Mouse (Mus musculus) hematopoietic stem cell, adult 5-6 weeks (primary cell): ENCODE data around the gene Bhlhe40. TPM values are rescaled to one million over a fixed set of nuclear protein-coding genes. Genes with fewer than 3 reads are reported as not detected.

Experiments used
- ATAC-seq, 2 experiments: fragments of 125-278 bp in 1 of 2; replicated peaks in 1 of 2; 2 replicates each; pipeline ENCODE4 v1.8.0; 2016 to 2017; ENCODE audit warnings: inconsistent platforms in 2 of 2, mild to moderate bottlenecking in 2 of 2, moderate number of reproducible peaks in 2 of 2, low read depth in 1 of 2, moderate TSS enrichment in 1 of 2; ENCODE audit not compliant: low FRiP score in 2 of 2, poor library complexity in 2 of 2, severe bottlenecking in 2 of 2, insufficient read depth in 1 of 2, low TSS enrichment in 1 of 2
- total RNA-seq: library from RNA; stranded (forward); fragments of 172-1452, 232-1000 nt; gene quantifications from 2 replicates; pipeline ENCODE4 v1.2.3, GENCODE M21; 2017

Bhlhe40 gene
- total RNA-seq, 1 experiment from 2014 or later, result 29.8 TPM

- no peak for ATAC-seq
Measured at GRCm38 (mm10) chr6:108703085-108703484, 42.7 kb downstream of the Bhlhe40 start.

GRCm38 (mm10) chr6:108704316-108705080 is 44.1 kb downstream of the Bhlhe40 start:
- peak in 1 of 2 experiments; percentile 41; a peak in 1 of 4 replicates for ATAC-seq

DNA sequence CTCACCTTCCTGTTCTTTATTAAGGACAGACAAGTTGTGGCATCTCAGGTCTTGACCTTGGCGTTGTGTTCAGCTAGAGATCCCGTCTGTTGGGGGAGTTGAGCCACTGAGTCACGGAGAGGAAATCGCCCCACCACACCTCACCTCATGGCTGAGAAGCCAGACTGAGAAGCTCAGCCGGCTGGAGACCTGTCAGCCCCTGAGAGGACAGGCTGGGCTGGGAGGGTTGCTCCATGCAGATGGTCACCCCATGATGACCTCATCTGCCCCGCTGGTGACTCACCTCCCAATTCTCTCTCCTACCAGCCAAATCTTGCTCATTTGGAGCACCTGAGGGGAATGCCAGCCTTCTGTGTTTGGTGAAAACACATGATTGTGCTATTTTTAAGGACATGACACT is 45.5 kb downstream of the Bhlhe40 start:
- no peak for ATAC-seq

GRCm38 (mm10) chr6:108706994-108707645 is 46.7 kb downstream of the Bhlhe40 start:
- ATAC-seq, result no peak

DNA sequence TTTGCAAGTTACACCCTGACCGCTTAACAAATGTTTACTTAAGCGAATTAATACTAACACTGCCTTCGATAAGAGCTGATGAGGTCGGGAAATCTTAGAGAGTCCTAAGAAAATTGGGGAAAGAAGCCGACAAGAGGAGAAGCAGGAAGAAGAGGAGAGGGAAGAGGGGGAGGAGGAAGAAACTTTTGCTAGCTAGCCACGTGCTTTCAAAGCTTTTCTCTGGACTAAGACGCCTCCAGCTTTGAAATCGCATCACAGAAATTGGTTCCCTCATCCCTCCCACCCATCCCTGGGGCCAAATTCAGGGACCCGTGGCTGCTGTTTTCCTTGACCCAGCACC is 48.7 kb downstream of the Bhlhe40 start:
- ATAC-seq, result no peak

DNA sequence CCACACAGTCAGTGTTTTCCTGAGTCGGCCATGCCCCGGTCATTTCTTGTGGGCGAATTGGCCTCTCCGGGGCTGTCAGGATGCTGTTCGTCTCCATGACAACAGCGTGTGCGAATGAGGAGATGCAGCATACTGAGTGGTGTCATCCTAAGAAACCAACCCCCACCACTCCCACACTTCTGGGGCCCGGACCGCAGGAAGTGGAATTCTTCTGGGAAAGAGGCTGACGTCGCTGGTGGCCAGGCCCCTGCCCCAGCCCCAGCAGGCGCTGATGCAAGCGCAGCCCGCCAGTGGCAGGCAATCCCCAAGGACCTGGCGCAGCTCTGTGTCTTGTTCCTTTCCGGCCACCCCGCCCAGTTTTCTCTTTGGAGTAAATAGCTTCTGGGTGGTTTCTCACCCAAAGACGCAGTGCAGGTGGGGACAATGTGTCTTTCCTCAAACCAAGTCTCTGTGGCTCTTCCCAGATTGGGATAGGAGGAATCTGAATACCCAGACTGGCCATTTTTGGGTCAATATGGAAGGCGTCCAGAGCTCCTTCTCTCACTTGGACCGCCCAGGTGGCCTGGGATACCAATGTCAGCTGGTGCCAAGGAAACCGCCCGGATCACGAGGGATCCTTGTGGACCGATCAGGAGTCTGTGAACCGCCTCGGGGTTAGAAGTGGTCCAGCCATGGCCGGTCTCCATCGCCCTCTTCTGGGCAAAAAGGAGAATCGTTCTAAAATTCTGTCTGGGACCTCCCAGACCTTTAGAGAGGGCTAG is 49.2 kb downstream of the Bhlhe40 start:
- peak; percentile 75 to 91 for ATAC-seq

DNA sequence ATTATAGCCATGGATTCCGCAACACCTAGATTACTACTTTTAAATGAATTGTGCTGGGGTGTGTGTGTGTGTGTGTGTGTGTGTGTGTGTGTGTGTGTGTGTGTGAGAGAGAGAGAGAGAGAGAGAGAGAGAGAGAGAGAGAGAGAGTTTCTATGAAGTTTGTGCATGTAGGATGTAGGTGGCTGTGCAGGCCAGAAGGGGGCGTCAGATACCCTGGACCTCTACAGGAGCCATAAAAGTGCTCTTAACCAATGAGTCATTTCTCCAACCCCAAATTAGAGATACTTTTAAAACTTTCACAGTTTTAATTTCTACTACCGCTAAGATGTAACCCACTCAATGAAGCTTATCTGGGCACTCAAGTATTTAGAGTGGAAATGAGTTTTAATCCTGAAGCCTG is 50.2 kb downstream of the Bhlhe40 start:
- no peak for ATAC-seq

DNA sequence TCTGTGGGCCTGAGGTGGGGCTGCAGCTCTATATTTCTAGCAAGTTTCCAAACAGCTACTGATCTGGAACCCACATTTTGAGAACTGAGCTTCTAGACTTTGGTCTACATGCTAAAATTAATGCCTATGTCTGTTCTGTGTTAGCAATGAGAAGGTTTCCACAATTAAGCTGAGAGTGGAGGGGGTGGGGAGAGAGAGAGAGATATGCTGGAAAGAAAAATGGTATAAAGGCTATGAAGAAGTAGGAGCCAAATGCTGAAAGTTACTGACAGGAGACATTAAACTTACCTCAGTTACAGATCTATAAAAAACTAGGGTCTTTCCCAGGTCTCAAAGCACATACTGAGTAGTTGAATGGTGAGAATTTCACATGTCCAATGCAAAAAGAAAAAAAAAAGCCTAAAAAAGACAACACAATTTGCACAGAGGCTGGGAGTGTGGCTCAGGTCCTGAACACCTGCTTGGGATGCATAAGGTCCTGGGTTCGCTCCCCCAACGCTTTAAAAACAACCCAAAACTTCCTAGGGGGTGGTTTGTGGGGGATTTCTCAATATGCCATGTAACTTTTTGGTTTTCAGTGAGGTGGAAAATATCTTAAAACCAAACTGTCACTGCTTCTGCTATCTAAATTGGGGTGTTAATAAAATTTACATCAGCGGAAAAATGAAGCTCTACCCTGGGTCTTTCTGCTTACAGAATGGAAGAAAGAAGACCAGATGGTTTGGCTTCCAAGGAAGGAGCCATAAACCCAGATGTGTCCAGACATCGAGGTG is 50.9 kb downstream of the Bhlhe40 start:
- no peak for ATAC-seq

GRCm38 (mm10) chr6:108712148-108712547 is 51.7 kb downstream of the Bhlhe40 start:
- ATAC-seq, result no peak

GRCm38 (mm10) chr6:108713175-108713974 is 52.9 kb downstream of the Bhlhe40 start:
- ATAC-seq, result no peak

Other genes with a start within 250 kb of the Bhlhe40 start
- gene Arl8b, start 122.5 kb downstream of the Bhlhe40 start, total RNA-seq, result 61.6 and 67.1 TPM in 2 replicates
- 18.5 and 27.3 TPM in 2 replicates for gene Edem1, start 168.0 kb downstream of the Bhlhe40 start, total RNA-seq